In the genomic region with DNA sequence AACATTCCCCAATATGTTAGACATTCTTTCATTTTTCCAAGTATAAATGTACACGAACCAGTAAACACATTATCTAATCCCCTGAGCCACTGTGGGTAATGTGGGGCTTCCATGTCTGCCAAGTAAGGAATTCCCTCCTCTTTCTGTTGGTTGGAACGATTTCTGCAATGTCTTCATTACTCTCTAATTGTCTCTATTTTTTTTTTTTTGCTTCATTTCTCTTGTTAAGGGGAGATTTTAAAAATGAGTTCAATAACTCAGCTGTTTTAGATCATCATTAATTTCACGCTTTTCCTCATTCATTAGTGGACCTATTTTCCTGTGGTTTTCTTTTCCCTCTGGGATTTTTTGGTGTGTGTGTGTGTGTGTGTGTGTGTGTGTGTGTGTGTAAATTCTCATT, we compare ENCODE assay signal across 20 mouse cellular contexts.
DNase-seq lines count a peak whose midpoint lies in the region; ATAC-seq lines count a peak whose summit lies in the region.
"Had no signal": no experiment of that assay in that cellular context is flagged by ENCODE, and none has a peak within 500 bp of the region (broad histone marks: within the 10 kb centered on the region; RNA-seq: fewer than 3 reads in every experiment).

No protein-coding gene starts in this region.

- intact Hi-C loops in left cerebral cortex, postnatal 4 days (cut with DNase I) = no loop called here
- intact Hi-C loops in left cerebral cortex, postnatal 25 days (cut with DNase I) = no loop called here

- no peaks in the 10 kb centered on the region for H3K36me3 ChIP-seq in embryonic facial prominence, embryonic 14.5 days (ENCODE audit: control insufficient read depth, insufficient read depth, low read length)
- no peaks in the 10 kb centered on the region for H3K36me3 ChIP-seq in embryonic facial prominence, embryonic 10.5 days (replicated peaks)
- H3K36me3 ChIP-seq: embryonic facial prominence, embryonic 13.5 days; heart, embryonic 10.5 days; hindbrain, embryonic 15.5 days had no signal

- DNase-seq in embryonic facial prominence, embryonic 14.5 days (ENCODE audit: low spot score) = peak; percentile 56
- DNase-seq in embryonic facial prominence, embryonic 10.5 days (ENCODE audit: low spot score) = no peak
- DNase-seq in left cerebral cortex, postnatal 4 days = peak; percentile 7
- no peak for DNase-seq in left cerebral cortex, postnatal 25 days (ENCODE audit: low spot score in 2 of 2)
- DNase-seq in Muller cell, postnatal 12 days (ENCODE audit: inconsistent ontology term) = peak; percentile 90
- no peak for DNase-seq in right cerebral cortex, postnatal 14 days
- no peak for DNase-seq in frontal cortex, postnatal 10 days (ENCODE audit: low spot score in 2 of 2)
- DNase-seq: adrenal gland, adult 2 months; adrenal gland, postnatal 25 days; cerebellum, adult 8-10 months; cerebellum, postnatal 25 days; gastrocnemius, postnatal 10 days; heart, adult 18-20 months; heart, postnatal 10 days; heart, postnatal 4 days had no signal

- WGBS in embryonic facial prominence, embryonic 14.5 days = 44% methylated on average over 3 of the region's 3 CpGs
- 66% methylated on average over 3 of the region's 3 CpGs for WGBS in embryonic facial prominence, embryonic 10.5 days

- H3K4me1 ChIP-seq in embryonic facial prominence, embryonic 14.5 days (ENCODE audit: control insufficient read depth, insufficient read depth, low read length) = no peaks in the 10 kb centered on the region
- no peaks in the 10 kb centered on the region for H3K4me1 ChIP-seq in embryonic facial prominence, embryonic 10.5 days
- H3K4me1 ChIP-seq: embryonic facial prominence, embryonic 13.5 days; forebrain, embryonic 13.5 days; heart, embryonic 10.5 days; hindbrain, embryonic 15.5 days had no signal

- no peak overlapping the region for H3K9ac ChIP-seq in embryonic facial prominence, embryonic 14.5 days (ENCODE audit: low read depth, low read length)
- H3K9ac ChIP-seq: embryonic facial prominence, embryonic 13.5 days; forebrain, embryonic 13.5 days; hindbrain, embryonic 15.5 days had no signal

- H3K9me3 ChIP-seq in embryonic facial prominence, embryonic 14.5 days (ENCODE audit: control insufficient read depth, low read length) = no peaks in the 10 kb centered on the region
- no peaks in the 10 kb centered on the region for H3K9me3 ChIP-seq in embryonic facial prominence, embryonic 10.5 days
- H3K9me3 ChIP-seq: embryonic facial prominence, embryonic 13.5 days; forebrain, embryonic 13.5 days; heart, embryonic 10.5 days; hindbrain, embryonic 15.5 days had no signal

- no peaks in the 10 kb centered on the region for H3K27me3 ChIP-seq in embryonic facial prominence, embryonic 14.5 days (replicated peaks; ENCODE audit: control insufficient read depth, insufficient read depth, low read length)
- no peaks in the 10 kb centered on the region for H3K27me3 ChIP-seq in embryonic facial prominence, embryonic 10.5 days (replicated peaks; ENCODE audit: low read depth, poor library complexity, severe bottlenecking)
- H3K27me3 ChIP-seq: forebrain, embryonic 13.5 days; hindbrain, embryonic 15.5 days had no signal

- ATAC-seq in embryonic facial prominence, embryonic 14.5 days (ENCODE audit: low read depth) = no peak
- ATAC-seq: forebrain, embryonic 13.5 days; inflammation-experienced regulatory T-cells, adult 6 months had no signal

- H3K4me2 ChIP-seq in embryonic facial prominence, embryonic 14.5 days (ENCODE audit: low read depth, low read length) = no peak overlapping the region
- H3K4me2 ChIP-seq: embryonic facial prominence, embryonic 13.5 days; forebrain, embryonic 13.5 days; hindbrain, embryonic 15.5 days had no signal

- no peak overlapping the region for H3K27ac ChIP-seq in embryonic facial prominence, embryonic 14.5 days (replicated peaks; ENCODE audit: low read depth, low read length)
- no peak overlapping the region for H3K27ac ChIP-seq in embryonic facial prominence, embryonic 10.5 days (replicated peaks)
- H3K27ac ChIP-seq: embryonic facial prominence, embryonic 13.5 days; forebrain, embryonic 13.5 days; heart, embryonic 10.5 days; hindbrain, embryonic 15.5 days had no signal

- no peak overlapping the region for H3K4me3 ChIP-seq in embryonic facial prominence, embryonic 14.5 days (ENCODE audit: low read depth, low read length)
- H3K4me3 ChIP-seq in embryonic facial prominence, embryonic 10.5 days = no peak overlapping the region
- H3K4me3 ChIP-seq: embryonic facial prominence, embryonic 13.5 days; forebrain, embryonic 13.5 days; heart, embryonic 10.5 days; hindbrain, embryonic 15.5 days had no signal

Comparison
In these comparisons a context has a peak if more than half of its experiments do, and no peak if none do; other contexts are left out.
1. DNase-seq: peak in embryonic facial prominence, embryonic 14.5 days (single experiment), left cerebral cortex, postnatal 4 days (single experiment) and Muller cell, postnatal 12 days (single experiment); none in embryonic facial prominence, embryonic 10.5 days (single experiment), left cerebral cortex, postnatal 25 days (0 of 2), right cerebral cortex, postnatal 14 days (single experiment) and frontal cortex, postnatal 10 days (0 of 2).